Comparison of ENCODE assay signal across 26 mouse cellular contexts in the genomic region with DNA sequence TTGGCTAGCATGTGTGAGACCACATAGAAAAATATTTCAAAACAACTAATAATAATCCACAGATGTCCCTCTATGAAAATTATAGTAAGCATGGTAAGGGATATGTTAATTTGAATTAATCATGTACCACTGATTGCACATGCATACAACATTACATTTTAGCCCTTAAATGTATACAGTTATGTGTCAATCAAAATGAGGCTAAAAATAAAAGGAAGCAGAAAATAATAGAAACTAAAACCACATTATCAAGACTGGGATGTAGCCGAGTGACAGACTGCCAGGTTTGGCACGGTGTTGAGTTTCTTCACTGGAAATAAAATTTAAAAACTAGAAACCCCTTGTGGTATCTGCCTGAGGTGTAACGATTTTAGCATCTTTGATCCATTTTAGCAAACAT. TPM values are rescaled to one million over a fixed set of nuclear protein-coding genes. Genes with fewer than 3 reads are reported as not detected.
DNase-seq lines count a peak whose midpoint lies in the region; ATAC-seq and TF ChIP-seq lines count a peak whose summit lies in the region.
"Had no signal": no experiment of that assay in that cellular context is flagged by ENCODE, and none has a peak within 500 bp of the region (broad histone marks: within the 10 kb centered on the region; RNA-seq: fewer than 3 reads in every experiment).

No protein-coding gene starts in this region.

- peaks cover 13 to 37% of the 10 kb centered on the region in 2 experiments for H3K4me1 ChIP-seq in CH12.LX (ENCODE audit: control insufficient read depth in 1 of 2, insufficient read depth in 2 of 2)
- H3K4me1 ChIP-seq in bone marrow macrophage, adult 2 months (ENCODE audit: control insufficient read depth, insufficient read depth, low read length), result peaks cover 45% of the 10 kb centered on the region
- no peaks in the 10 kb centered on the region for H3K4me1 ChIP-seq in intestine, postnatal 0 days (replicated peaks; ENCODE audit: control insufficient read depth, insufficient read depth, low read length)
- H3K4me1 ChIP-seq: embryonic facial prominence, embryonic 10.5 days; embryonic facial prominence, embryonic 13.5 days; forebrain, embryonic 12.5 days; forebrain, embryonic 15.5 days; heart, embryonic 10.5 days; heart, embryonic 13.5 days had no signal

- peaks cover 3% of the 10 kb centered on the region for H3K9me3 ChIP-seq in CH12.LX (replicated peaks; ENCODE audit: low read length)
- no peaks in the 10 kb centered on the region for H3K9me3 ChIP-seq in intestine, postnatal 0 days (ENCODE audit: control insufficient read depth)
- H3K9me3 ChIP-seq: embryonic facial prominence, embryonic 10.5 days; embryonic facial prominence, embryonic 13.5 days; forebrain, embryonic 12.5 days; forebrain, embryonic 15.5 days; heart, embryonic 10.5 days had no signal

- no peak for DNase-seq in CH12.LX (ENCODE audit: extremely low read depth)
- no peak for DNase-seq in spleen, postnatal 14 days (ENCODE audit: low spot score in 2 of 2)
- DNase-seq: adrenal gland, postnatal 10 days; cerebellum, adult 11 months; cerebellum, adult 2 months; cerebellum, adult 9-11 months; cerebellum, postnatal 25 days; embryo, embryonic 11 days; heart, postnatal 4 days had no signal

- TF ChIP-seq EP300 in CH12.LX (IDR thresholded peaks at IDR 0.05; ENCODE audit: low read length), result no peak

- no peaks in the 10 kb centered on the region for H3K79me2 ChIP-seq in CH12.LX (replicated peaks; ENCODE audit: control insufficient read depth, extremely low read depth, insufficient read depth, poor library complexity, severe bottlenecking)
- no peaks in the 10 kb centered on the region; the same call in 1 of the 2 replicates for H3K79me2 ChIP-seq in macrophage (ENCODE audit: inconsistent target)

- TF ChIP-seq RAD21 in CH12.LX (IDR thresholded peaks at IDR 0.05; ENCODE audit: low read depth, low read length), result no peak

- dilution Hi-C loops in CH12.LX (cut with MboI; ENCODE audit: extremely low pct_ligation_motif_present, extremely low pct_unique_long_range_greater_than_20kb, low sequenced_read_pairs), result no loop called here

- H3K4me3 ChIP-seq in CH12.LX (replicated peaks in 1 of 3; ENCODE audit: low read depth in 2 of 3, low read length in 2 of 3, poor library complexity in 1 of 3) (no peak overlapping the region), macrophage (ENCODE audit: inconsistent target) (no peak overlapping the region)
- no peak overlapping the region for H3K4me3 ChIP-seq in bone marrow macrophage, adult 2 months (ENCODE audit: insufficient read depth, low read length)
- no peak overlapping the region for H3K4me3 ChIP-seq in intestine, postnatal 0 days (ENCODE audit: low read depth, low read length)
- H3K4me3 ChIP-seq: embryonic facial prominence, embryonic 10.5 days; embryonic facial prominence, embryonic 13.5 days; erythroblast, embryonic 14.5 days; forebrain, embryonic 12.5 days; forebrain, embryonic 15.5 days; heart, adult 2 months; heart, embryonic 10.5 days; heart, embryonic 13.5 days had no signal

- peak overlapping the region; percentile 12; the same call in 1 of the 2 replicates for H3K4me2 ChIP-seq in CH12.LX (ENCODE audit: insufficient read depth, low read depth, poor library complexity, severe bottlenecking)
- no peak overlapping the region for H3K4me2 ChIP-seq in intestine, postnatal 0 days (replicated peaks; ENCODE audit: low read depth)
- H3K4me2 ChIP-seq: embryonic facial prominence, embryonic 13.5 days; forebrain, embryonic 12.5 days; forebrain, embryonic 15.5 days; heart, embryonic 13.5 days; hindbrain, embryonic 14.5 days had no signal

- H3K27ac ChIP-seq in CH12.LX (ENCODE audit: insufficient read depth, low read depth), result no peak overlapping the region
- peak overlapping the region; percentile 95 for H3K27ac ChIP-seq in bone marrow macrophage, adult 2 months (ENCODE audit: insufficient read depth, low read depth, low read length)
- peak overlapping the region; percentile 99 for H3K27ac ChIP-seq in macrophage
- H3K27ac ChIP-seq in intestine, postnatal 0 days (ENCODE audit: low read depth, low read length), result no peak overlapping the region
- H3K27ac ChIP-seq: embryonic facial prominence, embryonic 10.5 days; embryonic facial prominence, embryonic 13.5 days; forebrain, embryonic 12.5 days; forebrain, embryonic 15.5 days; heart, adult 2 months; heart, embryonic 10.5 days; heart, embryonic 13.5 days; hindbrain, embryonic 14.5 days; hindbrain, postnatal 0 days had no signal

- no peak overlapping the region for H3K9ac ChIP-seq in CH12.LX (ENCODE audit: insufficient read depth, low read depth)
- H3K9ac ChIP-seq in intestine, postnatal 0 days (ENCODE audit: low read depth, low read length), result no peak overlapping the region
- H3K9ac ChIP-seq: embryonic facial prominence, embryonic 13.5 days; forebrain, embryonic 12.5 days; forebrain, embryonic 15.5 days; heart, embryonic 13.5 days; hindbrain, embryonic 14.5 days had no signal

- no peaks in the 10 kb centered on the region for H3K27me3 ChIP-seq in CH12.LX (replicated peaks)
- H3K27me3 ChIP-seq in intestine, postnatal 0 days (replicated peaks; ENCODE audit: control insufficient read depth, insufficient read depth, low read length), result no peaks in the 10 kb centered on the region
- H3K27me3 ChIP-seq: embryonic facial prominence, embryonic 13.5 days; forebrain, embryonic 12.5 days; forebrain, embryonic 15.5 days; heart, embryonic 13.5 days; Patski had no signal

- 3% methylated on average over 3 of the region's 3 CpGs for WGBS in macrophage (ENCODE audit: missing documents)
- WGBS in intestine, postnatal 0 days, result 84% methylated on average over 3 of the region's 3 CpGs

- in situ Hi-C loops in CH12.LX (cut with MboI; ENCODE audit: low pct_ligation_motif_present, low pct_unique_long_range_greater_than_20kb, low sequenced_read_pairs), result no loop called here

- TF ChIP-seq CTCF in CH12.LX (conservative IDR thresholded peaks at IDR 0.05 in 1 of 2, IDR thresholded peaks at IDR 0.05 in 1 of 2; ENCODE audit: low read depth in 2 of 2, low read length in 2 of 2), result no peak
- no peak for TF ChIP-seq CTCF in bone marrow macrophage, adult 2 months (IDR thresholded peaks at IDR 0.05; ENCODE audit: low read depth, low read length)
- TF ChIP-seq CTCF in intestine, postnatal 0 days (IDR thresholded peaks at IDR 0.05; ENCODE audit: low read depth), result no peak

- H3K36me3 ChIP-seq in CH12.LX (replicated peaks in 1 of 2; ENCODE audit: control insufficient read depth in 1 of 2, insufficient read depth in 1 of 2, low read length in 1 of 2) (no peaks in the 10 kb centered on the region), macrophage (ENCODE audit: inconsistent target) (no peaks in the 10 kb centered on the region)
- H3K36me3 ChIP-seq in intestine, postnatal 0 days (ENCODE audit: control insufficient read depth, insufficient read depth), result no peaks in the 10 kb centered on the region
- H3K36me3 ChIP-seq: embryonic facial prominence, embryonic 10.5 days; embryonic facial prominence, embryonic 13.5 days; forebrain, embryonic 12.5 days; forebrain, embryonic 15.5 days; heart, embryonic 10.5 days; heart, embryonic 13.5 days had no signal

- ATAC-seq in intestine, postnatal 0 days, result no peak
- no peak for ATAC-seq in CD4-positive, CD25-positive, alpha-beta regulatory T cell, adult 4 months
- ATAC-seq: forebrain, embryonic 15.5 days; hindbrain, postnatal 0 days; Patski had no signal

- TF ChIP-seq POLR2A in CH12.LX (IDR thresholded peaks at IDR 0.05; ENCODE audit: low read depth, low read length), result no peak
- TF ChIP-seq POLR2A in bone marrow macrophage, adult 2 months (IDR thresholded peaks at IDR 0.05; ENCODE audit: borderline replicate concordance, low read depth, low read length), result no peak

TF ChIP-seq in CH12.LX, 34 proteins besides CTCF, POLR2A, EP300 and RAD21:
- TF ChIP-seq JUN (IDR thresholded peaks at IDR 0.05; ENCODE audit: insufficient read depth, low read depth, low read length), result no peak
- no peak for TF ChIP-seq PAX5 (IDR thresholded peaks at IDR 0.05; ENCODE audit: low read length)
- no peak for TF ChIP-seq IRF4 (IDR thresholded peaks at IDR 0.05; ENCODE audit: low read depth, low read length)
- no peak for TF ChIP-seq MXI1 (IDR thresholded peaks at IDR 0.05; ENCODE audit: low read depth, low read length)
- no peak for TF ChIP-seq ZMIZ1 (IDR thresholded peaks at IDR 0.05; ENCODE audit: low read depth, low read length)

RNA-seq across cellular contexts. Expression of gene Ly9, which starts 12.4 kb away (rescaled TPM):
- total RNA-seq in CH12.LX (2012; rRNA removed) (43.6 and 46.7 TPM in 2 replicates), CH12.LX (2014; rRNA removed) (53.6 and 57.8 TPM in 2 replicates)
- polyA plus RNA-seq in CH12.LX (2012; ENCODE audit: insufficient read length, low read depth) (68.6 and 74.4 TPM in 2 replicates), macrophage (2018) (199 to 492 TPM (median 394 TPM) in 3 replicates)
- 249 and 274 TPM in 2 replicates for polyA plus RNA-seq in bone marrow macrophage, adult 2 months (2012; ENCODE audit: insufficient read depth, insufficient read length, missing spikeins)
- total RNA-seq in macrophage (2018; cell fraction: chromatin; rRNA removed), result 100 to 1,000 TPM in 23 of 26 experiments, 10 to 100 TPM in 3; 76.8 to 200 (median 144) TPM
- total RNA-seq in macrophage (2018; cell fraction: cytosol; rRNA removed), result 100 to 1,000 TPM; 293 to 703 (median 450) TPM
- total RNA-seq in macrophage (2018; cell fraction: nucleus; rRNA removed), result 100 to 1,000 TPM; 156 to 447 (median 313) TPM
- polyA plus RNA-seq in intestine, postnatal 0 days (2015; fragmentation: Nextera tagmentation; extraction: Ambion mirVana), result 0.18 and 0.55 TPM in 2 replicates
- polyA plus RNA-seq in CD4-positive, CD25-positive, alpha-beta regulatory T cell, adult 4 months (2017; shearing (Covaris generic)), result 100 to 1,000 TPM in 1 of 2 experiments, 10 to 100 TPM in 1; 52.9 to 159 TPM
- polyA plus RNA-seq: forebrain, embryonic 12.5 days; heart, embryonic 10.5 days; hindbrain, embryonic 11.5 days; hindbrain, embryonic 14.5 days; hindbrain, postnatal 0 days; Patski had no signal

RNA-seq across cellular contexts. Expression of gene Slamf7, which starts 33.2 kb away (rescaled TPM):
- total RNA-seq in CH12.LX (2012; rRNA removed) (6.8 and 10.5 TPM in 2 replicates), CH12.LX (2014; rRNA removed) (15.4 and 15.8 TPM in 2 replicates)
- polyA plus RNA-seq in CH12.LX (2012; ENCODE audit: insufficient read length, low read depth) (9.5 and 10.6 TPM in 2 replicates), macrophage (2018) (92.5 to 257 TPM (median 179 TPM) in 3 replicates)
- 177 and 179 TPM in 2 replicates for polyA plus RNA-seq in bone marrow macrophage, adult 2 months (2012; ENCODE audit: insufficient read depth, insufficient read length, missing spikeins)
- 1,000 to 10,000 TPM in 9 of 26 experiments, 100 to 1,000 TPM in 17; 248 to 1,912 (median 729) TPM for total RNA-seq in macrophage (2018; cell fraction: chromatin; rRNA removed)
- 1,000 to 10,000 TPM in 1 of 26 experiments, 100 to 1,000 TPM in 25; 219 to 1,276 (median 582) TPM for total RNA-seq in macrophage (2018; cell fraction: cytosol; rRNA removed)
- total RNA-seq in macrophage (2018; cell fraction: nucleus; rRNA removed), result 1,000 to 10,000 TPM in 13 of 26 experiments, 100 to 1,000 TPM in 13; 184 to 2,064 (median 1,037) TPM
- 0.18 and 0.21 TPM in 2 replicates for polyA plus RNA-seq in intestine, postnatal 0 days (2015; fragmentation: Nextera tagmentation; extraction: Ambion mirVana)
- polyA plus RNA-seq in CD4-positive, CD25-positive, alpha-beta regulatory T cell, adult 4 months (2017; shearing (Covaris generic)), result 10 to 100 TPM; 12.5 to 13.1 TPM
- total RNA-seq: gastrocnemius, postnatal 25 days; heart, postnatal 4 days; hindbrain, postnatal 0 days had no signal
- polyA plus RNA-seq: embryonic facial prominence, embryonic 10.5 days; embryonic facial prominence, embryonic 13.5 days; erythroblast, embryonic 14.5 days; forebrain, embryonic 12.5 days; forebrain, embryonic 15.5 days; heart, embryonic 10.5 days; heart, embryonic 13.5 days; hindbrain, embryonic 11.5 days; hindbrain, embryonic 14.5 days; hindbrain, postnatal 0 days; Patski had no signal

Comparison
In these comparisons a context has a peak if more than half of its experiments do, and no peak if none do; other contexts are left out.
1. H3K27ac ChIP-seq: peak in bone marrow macrophage, adult 2 months (single experiment) and macrophage (single experiment); none in CH12.LX (single experiment) and intestine, postnatal 0 days (single experiment).
2. RNA of gene Ly9, which starts 12.4 kb away (polyA plus RNA-seq): 199 to 492 TPM in macrophage, 249 to 274 TPM in bone marrow macrophage, adult 2 months, 52.9 to 159 TPM in CD4-positive, CD25-positive, alpha-beta regulatory T cell, adult 4 months and 68.6 to 74.4 TPM in CH12.LX; 0.18 to 0.55 TPM in intestine, postnatal 0 days; every median in the first group is over 10 times any median in the second.